ENCODE assay signal across 22 mouse cellular contexts in the genomic region with DNA sequence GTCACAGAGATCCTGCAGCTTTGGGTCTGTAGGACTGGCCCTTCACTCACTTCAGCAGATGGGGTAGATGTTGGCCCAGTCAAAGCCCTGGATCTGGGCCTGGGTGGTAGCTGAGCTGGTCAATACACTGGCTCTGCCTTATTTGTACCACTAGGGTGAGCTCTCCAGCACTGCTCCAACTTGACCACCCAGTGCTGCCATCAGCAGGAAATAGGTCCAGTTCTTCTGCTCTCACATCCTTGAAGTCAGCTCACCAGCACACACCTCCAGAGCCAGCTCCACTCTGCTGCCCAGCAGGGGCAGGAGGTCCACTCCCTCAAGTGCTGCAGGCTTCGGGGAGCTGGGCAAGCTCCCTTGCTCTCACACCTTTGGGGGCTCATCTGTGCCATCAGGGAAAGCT.
DNase-seq lines count a peak whose midpoint lies in the region; ATAC-seq and TF ChIP-seq lines count a peak whose summit lies in the region.
"Had no signal": no experiment of that assay in that cellular context is flagged by ENCODE, and none has a peak within 500 bp of the region (broad histone marks: within the 10 kb centered on the region; RNA-seq: fewer than 3 reads in every experiment).

No protein-coding gene starts in this region.

- H3K9ac ChIP-seq in intestine, postnatal 0 days (ENCODE audit: low read depth, low read length): no peak overlapping the region
- H3K9ac ChIP-seq in intestine, embryonic 16.5 days (ENCODE audit: low read depth, low read length): no peak overlapping the region
- no peak overlapping the region for H3K9ac ChIP-seq in liver, postnatal 0 days (replicated peaks)
- no peak overlapping the region for H3K9ac ChIP-seq in liver, embryonic 11.5 days (ENCODE audit: low read depth, low read length)
- H3K9ac ChIP-seq: forebrain, embryonic 13.5 days; midbrain, embryonic 12.5 days; neural tube, embryonic 13.5 days had no signal

- H3K27ac ChIP-seq in intestine, postnatal 0 days (ENCODE audit: low read depth, low read length): no peak overlapping the region
- H3K27ac ChIP-seq in intestine, embryonic 16.5 days (ENCODE audit: low read length): no peak overlapping the region
- no peak overlapping the region for H3K27ac ChIP-seq in liver, postnatal 0 days (ENCODE audit: low read depth)
- H3K27ac ChIP-seq in liver, embryonic 11.5 days (ENCODE audit: low read depth, low read length): no peak overlapping the region
- H3K27ac ChIP-seq: forebrain, embryonic 13.5 days; limb, embryonic 10.5 days; macrophage; midbrain, embryonic 12.5 days; neural tube, embryonic 13.5 days had no signal

- no peaks in the 10 kb centered on the region for H3K36me3 ChIP-seq in intestine, postnatal 0 days (ENCODE audit: control insufficient read depth, insufficient read depth)
- no peaks in the 10 kb centered on the region for H3K36me3 ChIP-seq in intestine, embryonic 16.5 days (ENCODE audit: control insufficient read depth, insufficient read depth, low read length)
- no peaks in the 10 kb centered on the region for H3K36me3 ChIP-seq in liver, postnatal 0 days (replicated peaks; ENCODE audit: insufficient read depth, low read length)
- no peaks in the 10 kb centered on the region for H3K36me3 ChIP-seq in liver, embryonic 11.5 days (ENCODE audit: control insufficient read depth, insufficient read depth, low read length)
- H3K36me3 ChIP-seq in E14TG2a.4 (ENCODE audit: insufficient read depth, low read length): no peaks in the 10 kb centered on the region
- H3K36me3 ChIP-seq: limb, embryonic 10.5 days; midbrain, embryonic 12.5 days; neural tube, embryonic 13.5 days had no signal

- H3K4me1 ChIP-seq in intestine, postnatal 0 days (replicated peaks; ENCODE audit: control insufficient read depth, insufficient read depth, low read length): no peaks in the 10 kb centered on the region
- H3K4me1 ChIP-seq in intestine, embryonic 16.5 days (ENCODE audit: control insufficient read depth, insufficient read depth, low read length): no peaks in the 10 kb centered on the region
- H3K4me1 ChIP-seq in liver, postnatal 0 days (ENCODE audit: insufficient read depth): no peaks in the 10 kb centered on the region
- no peaks in the 10 kb centered on the region for H3K4me1 ChIP-seq in liver, embryonic 11.5 days (replicated peaks; ENCODE audit: control insufficient read depth, insufficient read depth, low read length)
- H3K4me1 ChIP-seq in E14TG2a.4 (replicated peaks; ENCODE audit: low read depth, low read length): no peaks in the 10 kb centered on the region
- H3K4me1 ChIP-seq: forebrain, embryonic 13.5 days; limb, embryonic 10.5 days; midbrain, embryonic 12.5 days; neural tube, embryonic 13.5 days had no signal

- TF ChIP-seq EP300 in liver, postnatal 0 days (IDR thresholded peaks at IDR 0.05; ENCODE audit: low read depth): no peak

- no peaks in the 10 kb centered on the region for H3K27me3 ChIP-seq in intestine, postnatal 0 days (replicated peaks; ENCODE audit: control insufficient read depth, insufficient read depth, low read length)
- no peaks in the 10 kb centered on the region for H3K27me3 ChIP-seq in intestine, embryonic 16.5 days (replicated peaks; ENCODE audit: control insufficient read depth, insufficient read depth, low read length)
- H3K27me3 ChIP-seq in liver, postnatal 0 days (ENCODE audit: insufficient read depth, low read length): no peaks in the 10 kb centered on the region
- no peaks in the 10 kb centered on the region for H3K27me3 ChIP-seq in liver, embryonic 11.5 days (replicated peaks; ENCODE audit: control insufficient read depth, insufficient read depth, low read length)
- peaks cover 21% of the 10 kb centered on the region; the same call in 1 of the 2 replicates for H3K27me3 ChIP-seq in E14TG2a.4 (ENCODE audit: insufficient read depth, low read length)
- H3K27me3 ChIP-seq: forebrain, embryonic 13.5 days; midbrain, embryonic 12.5 days; neural tube, embryonic 13.5 days had no signal

- no peaks in the 10 kb centered on the region for H3K9me3 ChIP-seq in intestine, postnatal 0 days (ENCODE audit: control insufficient read depth)
- H3K9me3 ChIP-seq in intestine, embryonic 16.5 days (ENCODE audit: control insufficient read depth, low read length): no peaks in the 10 kb centered on the region
- H3K9me3 ChIP-seq in liver, postnatal 0 days (ENCODE audit: low read length): no peaks in the 10 kb centered on the region
- no peaks in the 10 kb centered on the region for H3K9me3 ChIP-seq in liver, embryonic 11.5 days (ENCODE audit: control insufficient read depth, low read length)
- no peaks in the 10 kb centered on the region for H3K9me3 ChIP-seq in E14TG2a.4 (ENCODE audit: low read length)
- H3K9me3 ChIP-seq: forebrain, embryonic 13.5 days; limb, embryonic 10.5 days; midbrain, embryonic 12.5 days; neural tube, embryonic 13.5 days had no signal

- no peak for DNase-seq in liver, postnatal 0 days
- DNase-seq in liver, embryonic 11.5 days (ENCODE audit: low spot score): no peak
- peak; percentile 43 for DNase-seq in ES-CJ7 (ENCODE audit: low read depth, low spot score)
- DNase-seq in thymus, postnatal 10 days (ENCODE audit: low spot score in 2 of 2): no peak
- DNase-seq: adrenal gland, postnatal 14 days; cerebellum, adult 11 months; cerebellum, postnatal 25 days; gastrocnemius, postnatal 25 days; kidney, postnatal 14 days; right cerebral cortex, adult 18-20 months; thymus, postnatal 25 days had no signal

- no peak for ATAC-seq in intestine, postnatal 0 days
- ATAC-seq in intestine, embryonic 16.5 days: no peak
- no peak for ATAC-seq in liver, postnatal 0 days
- ATAC-seq in liver, embryonic 11.5 days (replicated peaks; ENCODE audit: low FRiP score): no peak
- ATAC-seq: activated CD4-positive, CD25-positive, alpha-beta regulatory T cell, adult 4 months; forebrain, embryonic 13.5 days; inflammation-experienced regulatory T-cells, adult 6 months; Patski had no signal

- H3K4me2 ChIP-seq in intestine, postnatal 0 days (replicated peaks; ENCODE audit: low read depth): no peak overlapping the region
- H3K4me2 ChIP-seq in intestine, embryonic 16.5 days (ENCODE audit: low read depth, low read length): no peak overlapping the region
- H3K4me2 ChIP-seq in liver, postnatal 0 days (ENCODE audit: low read depth, low read length): no peak overlapping the region
- H3K4me2 ChIP-seq in liver, embryonic 11.5 days: no peak overlapping the region
- H3K4me2 ChIP-seq: forebrain, embryonic 13.5 days; midbrain, embryonic 12.5 days; neural tube, embryonic 13.5 days had no signal

- WGBS in intestine, postnatal 0 days: 82% methylated on average over 1 of the region's 1 CpGs
- 58% methylated on average over 1 of the region's 1 CpGs for WGBS in intestine, embryonic 16.5 days
- WGBS in liver, postnatal 0 days (ENCODE audit: insufficient replicate concordance): 75% methylated on average over 1 of the region's 1 CpGs
- WGBS in liver, embryonic 11.5 days: 81% methylated on average over 1 of the region's 1 CpGs

- H3K4me3 ChIP-seq in intestine, postnatal 0 days (ENCODE audit: low read depth, low read length): no peak overlapping the region
- no peak overlapping the region for H3K4me3 ChIP-seq in intestine, embryonic 16.5 days (ENCODE audit: low read length)
- no peak overlapping the region for H3K4me3 ChIP-seq in liver, postnatal 0 days (ENCODE audit: low read depth, low read length)
- no peak overlapping the region for H3K4me3 ChIP-seq in liver, embryonic 11.5 days (ENCODE audit: low read depth, low read length)
- H3K4me3 ChIP-seq in E14TG2a.4 (replicated peaks; ENCODE audit: low read length): no peak overlapping the region
- H3K4me3 ChIP-seq: forebrain, embryonic 13.5 days; limb, embryonic 10.5 days; midbrain, embryonic 12.5 days; neural tube, embryonic 13.5 days had no signal

- peak; percentile 27 for TF ChIP-seq CTCF in intestine, postnatal 0 days (IDR thresholded peaks at IDR 0.05; ENCODE audit: low read depth)
- 0 out of 2 replicates have a peak, but pooled peaks have one; percentile 10 for TF ChIP-seq CTCF in liver, postnatal 0 days (IDR thresholded peaks at IDR 0.05; ENCODE audit: low read depth)
- peak; percentile 18; the same call in 1 of the 2 replicates for TF ChIP-seq CTCF in E14TG2a.4 (conservative IDR thresholded peaks at IDR 0.05; ENCODE audit: low read length)
